Mouse (Mus musculus) kidney, adult 2 months (tissue): ENCODE data around the gene Tcte1. TPM values are rescaled to one million over a fixed set of nuclear protein-coding genes. Genes with fewer than 3 reads are reported as not detected.

Source experiments
- DNase-seq: peaks from one replicate; pipeline ENCODE4 v3.0.0; 2021
- H3K27ac ChIP-seq: fragments of 200-500 bp; 2 replicates; pipeline ENCODE4 v1.5.1; 2012; ENCODE audit warnings: low read depth, low read length, control low read depth, inconsistent platforms; ENCODE audit not compliant: insufficient read depth
- H3K27me3 ChIP-seq: fragments of 200-500 bp; replicated peaks from 2 replicates; pipeline ENCODE4 v1.6.1; 2012; ENCODE audit warnings: mild to moderate bottlenecking, moderate library complexity, low read length, inconsistent platforms; ENCODE audit not compliant: control insufficient read depth, insufficient read depth
- H3K36me3 ChIP-seq: fragments of 200-500 bp; 2 replicates; pipeline ENCODE4 v1.6.1; 2012; ENCODE audit warnings: mild to moderate bottlenecking, moderate library complexity, low read length, inconsistent platforms; ENCODE audit not compliant: control insufficient read depth, insufficient read depth
- H3K4me1 ChIP-seq: fragments of 200-500 bp; 2 replicates; pipeline ENCODE4 v1.6.1; 2011; ENCODE audit warnings: low read length; ENCODE audit not compliant: control insufficient read depth, insufficient read depth
- H3K4me3 ChIP-seq: fragments of 200-500 bp; 2 replicates; pipeline ENCODE4 v1.5.1; 2011; ENCODE audit warnings: mild to moderate bottlenecking, low read depth, low read length, control low read depth; ENCODE audit not compliant: insufficient read depth
- CTCF ChIP-seq: fragments of 200-500 bp; conservative IDR thresholded peaks from 2 replicates; pipeline ENCODE4 v1.5.1; 2011; ENCODE audit warnings: low read depth, mild to moderate bottlenecking, control low read depth, low read length, moderate library complexity, mixed read lengths; ENCODE audit not compliant: insufficient read depth, insufficient read length
- POLR2A ChIP-seq: fragments of 200-500 bp; IDR thresholded peaks from one replicate; pipeline ENCODE4 v1.6.1; 2011; ENCODE audit warnings: low read depth, low read length, control low read depth
- WGBS: fragments of 180-500 bp; shearing (Covaris S2); methylation state at CpG from one replicate; pipeline ENCODE4 v1.1.7; 2018; 5-methylcytosine and 5-hydroxymethylcytosine counted together
- polyA plus RNA-seq: library from polyadenylated mRNA; depleted of rRNA; stranded (reverse); fragments of >200 nt; gene quantifications from 2 replicates; pipeline ENCODE4 v1.2.3, GENCODE M21; 2012

Tcte1 gene
- polyA plus RNA-seq, 1 experiment: 0.09 TPM

DNA sequence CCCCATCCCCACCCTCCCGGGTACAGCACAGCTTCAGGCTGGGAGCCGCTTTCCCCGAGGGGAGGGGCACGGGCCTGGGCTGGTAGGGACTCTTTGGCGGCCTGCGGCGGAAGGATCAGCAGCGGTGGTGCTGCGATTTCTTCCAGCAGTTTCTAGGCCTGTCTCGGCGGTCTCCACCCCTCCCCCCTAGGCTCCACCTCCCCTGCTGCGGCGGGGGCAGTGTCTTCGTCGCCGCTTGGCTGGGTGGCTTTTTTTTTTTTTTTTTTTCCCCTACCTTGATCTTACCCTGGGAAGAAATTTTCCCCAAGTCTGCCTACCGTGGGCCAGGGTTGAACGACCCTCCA, 50.5 kb downstream of the Tcte1 start:
- WGBS: under 1% methylated on average over 18 of the region's 18 CpGs
- H3K4me3 ChIP-seq: peak overlapping the region; percentile 79
- TF ChIP-seq CTCF (no peak), POLR2A (no peak)
- peaks cover 23% of the 10 kb centered on the region for H3K36me3 ChIP-seq
- no peaks in the 10 kb centered on the region for H3K27me3 ChIP-seq
- peak; percentile 99 for DNase-seq
- H3K27ac ChIP-seq: peak overlapping the region; percentile 98
- H3K4me1 ChIP-seq: peaks cover 10% of the 10 kb centered on the region; the same call in 1 of the 2 replicates

- Histone ChIP-seq H3K36me3 (peaks cover 20% of the 10 kb centered on the region), H3K4me1 (peaks cover 10% of the 10 kb centered on the region; the same call in 1 of the 2 replicates), H3K4me3 (peak overlapping the region; percentile 79), H3K27me3 (no peaks in the 10 kb centered on the region), H3K27ac (peak overlapping the region; percentile 98)
- peak; percentile 78 for DNase-seq
- TF ChIP-seq CTCF: no peak
- peak; percentile 44 for TF ChIP-seq POLR2A
- WGBS: 3% methylated on average over 17 of the region's 17 CpGs
Observed at GRCm38 (mm10) chr17:45574129-45574761, 51.0 kb downstream of the Tcte1 start.

GRCm38 (mm10) chr17:45575123-45575897, 52.1 kb downstream of the Tcte1 start:
- Histone ChIP-seq H3K27me3 (no peaks in the 10 kb centered on the region), H3K4me3 (no peak overlapping the region), H3K27ac (0 out of 2 replicates have a peak overlapping the region, but pooled peaks have one; percentile 98), H3K4me1 (peaks cover 10% of the 10 kb centered on the region; the same call in 1 of the 2 replicates), H3K36me3 (peaks cover 10% of the 10 kb centered on the region)
- TF ChIP-seq CTCF (no peak), POLR2A (no peak)
- WGBS: 94% methylated on average over 8 of the region's 8 CpGs
- no peak for DNase-seq

DNA sequence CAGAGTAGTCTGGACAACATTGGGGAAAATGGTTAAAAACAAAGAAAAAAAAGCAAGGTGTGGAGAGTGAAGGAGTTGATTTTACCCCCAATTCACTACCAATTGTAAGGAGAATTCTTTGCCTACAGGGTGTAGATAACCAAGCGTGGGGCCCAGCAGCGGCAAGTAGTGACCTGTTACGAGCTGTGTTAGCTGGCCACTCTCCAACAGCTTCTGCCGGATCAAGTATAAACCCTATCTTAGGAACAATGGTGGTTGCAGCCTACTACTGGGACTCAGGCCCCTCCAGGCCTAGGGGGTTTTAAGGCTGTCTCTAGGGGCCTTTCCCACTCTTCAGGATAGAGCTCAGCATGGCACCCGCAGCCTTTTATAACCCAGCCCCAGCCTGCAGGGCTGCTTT, 55.0 kb downstream of the Tcte1 start:
- Histone ChIP-seq H3K27me3 (no peaks in the 10 kb centered on the region), H3K36me3 (no peaks in the 10 kb centered on the region), H3K4me3 (no peak overlapping the region), H3K4me1 (peaks cover 12% of the 10 kb centered on the region; the same call in 1 of the 2 replicates), H3K27ac (peak overlapping the region; percentile 32; the same call in 1 of the 2 replicates)
- TF ChIP-seq CTCF (no peak), POLR2A (no peak)
- WGBS: 48% methylated on average over 5 of the region's 5 CpGs
- no peak for DNase-seq

DNA sequence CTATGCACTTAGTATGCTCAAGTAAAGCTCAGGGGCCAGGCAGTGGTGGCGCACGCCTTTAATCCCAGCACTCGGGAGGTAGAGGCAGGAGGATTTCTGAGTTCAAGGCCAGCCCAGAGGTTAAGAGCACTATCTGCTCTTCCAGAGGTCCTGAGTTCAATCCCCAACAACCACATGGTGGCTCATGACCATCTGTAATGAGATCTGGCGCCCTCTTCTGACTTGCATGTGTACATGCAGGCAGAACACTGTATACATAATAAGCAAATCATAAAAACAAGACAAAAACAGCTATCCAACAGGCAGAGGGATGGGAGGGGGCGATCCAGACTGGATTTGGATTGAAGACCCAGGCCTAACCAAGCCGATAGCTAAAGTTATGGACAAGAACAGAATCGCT, 55.6 kb downstream of the Tcte1 start:
- no peak for TF ChIP-seq POLR2A
- TF ChIP-seq CTCF: peak; percentile 51
- no peak overlapping the region for H3K4me3 ChIP-seq
- H3K36me3 ChIP-seq: no peaks in the 10 kb centered on the region
- H3K27ac ChIP-seq: peak overlapping the region; percentile 65; the same call in 1 of the 2 replicates
- 79% methylated on average over 7 of the region's 7 CpGs for WGBS
- H3K4me1 ChIP-seq: peaks cover 14% of the 10 kb centered on the region; the same call in 1 of the 2 replicates
- no peaks in the 10 kb centered on the region for H3K27me3 ChIP-seq
- DNase-seq: no peak

GRCm38 (mm10) chr17:45579554-45579953, 56.3 kb downstream of the Tcte1 start:
- WGBS: 65% methylated on average over 4 of the region's 4 CpGs
- Histone ChIP-seq H3K4me1 (peaks cover 16% of the 10 kb centered on the region), H3K36me3 (no peaks in the 10 kb centered on the region), H3K27ac (peak overlapping the region; percentile 57), H3K4me3 (no peak overlapping the region), H3K27me3 (no peaks in the 10 kb centered on the region)
- peak; percentile 79 for DNase-seq
- TF ChIP-seq CTCF: no peak
- no peak for TF ChIP-seq POLR2A

DNA sequence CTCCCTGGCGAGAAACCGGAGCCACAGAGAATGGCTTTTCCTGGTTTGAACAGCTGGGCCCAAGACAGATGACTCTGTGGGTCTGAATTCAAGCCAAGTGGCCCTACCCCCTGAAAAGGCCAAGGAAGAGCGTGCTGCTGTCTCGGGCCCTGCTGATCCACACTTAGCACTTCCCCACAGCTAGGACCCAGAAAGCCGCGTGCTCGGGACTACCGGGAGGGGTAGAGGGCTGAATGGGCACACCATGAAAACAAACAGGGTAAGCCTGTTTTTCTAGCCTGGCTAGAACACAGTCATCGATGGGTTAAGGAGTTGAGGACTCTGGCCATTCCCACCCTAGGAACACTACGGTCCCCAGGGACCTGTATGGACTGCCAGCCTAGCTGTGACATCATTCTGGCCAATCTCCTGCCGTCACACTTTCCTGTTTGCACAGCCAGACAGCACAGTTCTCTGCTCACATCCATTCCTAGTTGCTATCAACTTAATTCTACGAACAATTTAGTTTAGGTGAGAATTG, 57.8 kb downstream of the Tcte1 start:
- Histone ChIP-seq H3K4me1 (peaks cover 26% of the 10 kb centered on the region), H3K27ac (peak overlapping the region; percentile 51), H3K36me3 (no peaks in the 10 kb centered on the region), H3K27me3 (no peaks in the 10 kb centered on the region), H3K4me3 (no peak overlapping the region)
- WGBS: 27% methylated on average over 12 of the region's 12 CpGs
- peak; percentile 76 for DNase-seq
- no peak for TF ChIP-seq CTCF
- no peak for TF ChIP-seq POLR2A
